Mouse (Mus musculus) pancreas, adult 10 weeks (tissue): Measurements from ENCODE around the gene Larp6. TPM values are rescaled to one million over a fixed set of nuclear protein-coding genes. Genes with fewer than 3 reads are reported as not detected.

ENCODE experiments used
- polyA plus RNA-seq: library from polyadenylated mRNA; stranded (reverse); fragments of 350-450 nt; fragmentation: Illumina TruSeq; extraction: RNeasy Lipid Tissue Mini Kit (QIAGEN cat#74804); gene quantifications from one replicate; pipeline ENCODE4 v1.2.3, GENCODE M21; 2015; ENCODE audit warnings: low read depth, low replicate concordance; ENCODE audit not compliant: insufficient read depth

The Larp6 gene
- polyA plus RNA-seq, result 1.2 TPM

GRCm38 (mm10) chr9:60712771-60713541, at the start of gene Larp6:
TSS of gene Larp6 (plus strand) at chr9:60712989.

GRCm38 (mm10) chr9:60687891-60688324, 24.9 kb upstream of the Larp6 start, which contains the start of gene Lrrc49:
TSS of gene Lrrc49 (minus strand) at chr9:60688158.

Other genes with a start within 250 kb of the Larp6 start
- gene Thsd4, start 190.9 kb upstream of the Larp6 start, polyA plus RNA-seq, result 3.0 TPM
- 2.0 TPM for gene Lrrc49, start 24.8 kb upstream of the Larp6 start, polyA plus RNA-seq
- gene Uaca, start 81.6 kb downstream of the Larp6 start, polyA plus RNA-seq, result 12.6 TPM